Mouse (Mus musculus) erythroblast, embryonic 14.5 days (primary cell): Measurements from ENCODE around the gene Tceal7. TPM values are rescaled to one million over a fixed set of nuclear protein-coding genes. Genes with fewer than 3 reads are reported as not detected.

Experiments
- H3K27me3 ChIP-seq: 2 replicates; pipeline ENCODE4 v1.6.1; 2012; ENCODE audit warnings: inconsistent platforms; ENCODE audit not compliant: control insufficient read depth
- H3K36me3 ChIP-seq: 2 replicates; pipeline ENCODE4 v1.6.1; 2012; ENCODE audit warnings: mild to moderate bottlenecking, inconsistent platforms; ENCODE audit not compliant: control insufficient read depth
- H3K4me1 ChIP-seq: 2 replicates; pipeline ENCODE4 v1.6.1; 2012; ENCODE audit warnings: inconsistent platforms; ENCODE audit not compliant: control insufficient read depth
- H3K4me3 ChIP-seq: replicated peaks from 2 replicates; pipeline ENCODE3; 2012; ENCODE audit warnings: moderate library complexity, mild to moderate bottlenecking, inconsistent platforms
- H3K9me3 ChIP-seq: 2 replicates; pipeline ENCODE4 v1.6.1; 2012; ENCODE audit warnings: low read length, inconsistent platforms, mixed read lengths; ENCODE audit not compliant: control insufficient read depth
- GATA1 ChIP-seq: IDR thresholded peaks from 2 replicates; pipeline ENCODE4 v1.6.1; 2012; ENCODE audit warnings: low read length, inconsistent platforms, mixed read lengths
- TAL1 ChIP-seq: IDR thresholded peaks from 3 replicates; pipeline ENCODE4 v1.6.1; 2012; ENCODE audit warnings: low read length, inconsistent platforms, mixed read lengths
- polyA plus RNA-seq: library from polyadenylated mRNA; stranded (reverse); fragments of >175 nt; gene quantifications from 2 replicates; pipeline ENCODE4 v1.2.3, GENCODE M21; 2012

The Tceal7 gene
- polyA plus RNA-seq, 1 experiment, result not detected

DNA sequence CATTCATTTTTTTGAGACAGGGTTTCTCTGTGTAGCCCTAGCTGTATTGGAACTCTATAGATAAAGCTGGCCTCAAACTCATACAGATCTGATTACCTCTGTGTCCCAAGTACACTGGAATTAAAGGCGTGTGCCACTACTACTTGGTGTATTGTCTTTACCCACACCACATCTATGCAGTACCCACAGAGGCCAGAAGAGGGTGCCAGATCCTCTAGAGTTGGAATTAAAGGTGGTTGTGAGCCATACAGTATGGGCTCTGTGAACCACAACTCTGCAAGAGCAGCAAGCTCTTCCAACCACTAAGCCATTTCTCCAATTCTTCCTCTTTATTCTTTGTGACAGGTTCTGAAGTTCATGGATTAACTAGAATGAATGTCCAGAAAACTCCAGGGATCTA, 17.7 kb upstream of the Tceal7 start:
- H3K9me3 ChIP-seq, result no peaks in the 10 kb centered on the region
- H3K4me3 ChIP-seq, result no peak overlapping the region
- H3K4me1 ChIP-seq, result no peaks in the 10 kb centered on the region
- H3K36me3 ChIP-seq, result no peaks in the 10 kb centered on the region
- TF ChIP-seq TAL1 (no peak), GATA1 (no peak)
- peaks cover 7% of the 10 kb centered on the region; the same call in 1 of the 2 replicates for H3K27me3 ChIP-seq

DNA sequence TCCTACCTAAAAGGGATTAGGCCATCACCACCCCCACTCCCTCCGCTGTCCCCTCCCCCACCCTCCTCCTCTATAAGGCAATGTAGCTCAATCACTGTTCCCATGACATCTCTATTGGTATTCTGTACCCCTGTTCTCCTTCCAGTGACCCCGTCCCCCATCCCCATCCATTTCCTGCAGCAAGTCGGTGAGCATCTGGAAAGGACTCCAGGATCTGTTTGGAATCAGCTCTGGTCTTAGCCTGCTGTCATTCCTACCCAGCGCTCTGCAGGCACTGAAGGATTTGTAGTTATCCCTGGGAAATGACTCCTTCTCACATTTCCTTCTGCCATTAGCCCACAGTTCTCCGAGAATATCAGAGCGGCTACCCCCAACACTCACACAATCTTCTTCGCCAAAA, 11.3 kb upstream of the Tceal7 start:
- no peaks in the 10 kb centered on the region for H3K9me3 ChIP-seq
- no peaks in the 10 kb centered on the region for H3K4me1 ChIP-seq
- H3K27me3 ChIP-seq, result peaks cover 18% of the 10 kb centered on the region
- TF ChIP-seq TAL1 (no peak), GATA1 (no peak)
- H3K4me3 ChIP-seq, result peak overlapping the region; percentile 36
- no peaks in the 10 kb centered on the region for H3K36me3 ChIP-seq

DNA sequence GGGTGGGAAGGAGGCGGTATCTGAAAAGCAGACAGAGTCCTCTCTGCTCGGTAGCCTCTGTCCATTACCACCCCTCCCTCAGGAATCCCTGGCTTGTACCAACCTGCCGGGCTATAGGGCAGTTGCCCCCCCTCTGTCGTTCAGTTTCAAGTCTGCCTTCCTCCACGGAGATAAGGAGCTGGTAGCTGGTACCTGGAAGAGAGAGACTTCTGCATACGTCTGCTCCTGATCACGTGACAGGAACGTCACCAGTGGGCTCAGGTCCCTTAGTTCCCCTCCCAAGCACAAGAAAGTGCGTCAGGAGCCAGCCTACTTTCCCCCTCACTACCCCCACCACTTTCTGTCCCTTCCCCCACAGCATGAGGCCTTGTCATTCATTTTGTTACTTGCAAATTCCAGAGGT, 10.9 kb upstream of the Tceal7 start, which contains the start of gene Tceal5:
Gene Tceal5, minus strand, starts transcription at position 213 of the 403 bp plus-strand sequence.
- TF ChIP-seq TAL1, result no peak
- no peak for TF ChIP-seq GATA1
- no peaks in the 10 kb centered on the region for H3K36me3 ChIP-seq
- no peaks in the 10 kb centered on the region for H3K9me3 ChIP-seq
- H3K27me3 ChIP-seq, result peaks cover 18% of the 10 kb centered on the region
- no peaks in the 10 kb centered on the region for H3K4me1 ChIP-seq
- peak within 1 kb of the TSS; percentile 36 for H3K4me3 ChIP-seq

DNA sequence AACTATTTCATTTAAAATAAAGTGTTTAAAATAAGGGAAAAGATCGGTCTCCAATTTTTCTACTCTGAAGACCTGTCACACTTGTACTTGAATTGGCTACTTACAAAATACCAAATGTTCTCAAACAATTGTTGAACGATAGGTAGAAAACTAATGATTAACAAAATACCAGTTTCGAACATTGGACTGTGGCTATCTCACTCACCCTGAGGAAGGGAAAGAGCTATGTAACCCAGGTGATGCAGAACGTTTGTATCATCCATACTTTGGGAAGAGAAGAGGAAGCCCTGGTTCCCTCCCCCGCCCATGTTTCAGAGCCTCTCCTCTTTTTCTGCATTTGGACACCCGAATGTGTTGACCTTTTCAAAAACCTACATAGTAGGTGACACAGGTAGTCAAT, 10.2 kb upstream of the Tceal7 start:
- H3K27me3 ChIP-seq, result peaks cover 18% of the 10 kb centered on the region
- H3K9me3 ChIP-seq, result no peaks in the 10 kb centered on the region
- H3K4me1 ChIP-seq, result no peaks in the 10 kb centered on the region
- no peak for TF ChIP-seq GATA1
- TF ChIP-seq TAL1, result no peak
- no peaks in the 10 kb centered on the region for H3K36me3 ChIP-seq
- H3K4me3 ChIP-seq, result no peak overlapping the region

DNA sequence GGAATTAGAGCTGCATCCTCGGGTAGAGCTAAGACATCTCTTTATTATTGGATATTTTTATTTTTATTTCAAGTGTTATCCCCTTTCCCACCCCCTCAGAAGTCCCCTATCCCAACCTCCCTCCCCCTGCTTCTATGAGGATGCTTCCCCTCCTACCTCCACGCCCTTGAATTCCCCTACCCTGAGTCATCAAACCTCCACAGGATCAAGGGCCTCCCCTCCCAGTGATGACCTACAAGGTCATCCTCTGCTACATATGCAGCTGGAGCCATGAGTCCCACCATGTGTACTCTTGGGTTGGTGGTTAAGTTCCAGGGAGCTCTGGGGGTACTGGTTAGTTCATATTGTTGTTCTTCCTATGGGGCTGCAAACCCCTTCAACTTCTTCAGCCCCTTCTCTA, 1.2 kb upstream of the Tceal7 start:
- Histone ChIP-seq H3K4me1 (no peaks in the 10 kb centered on the region), H3K9me3 (no peaks in the 10 kb centered on the region; the same call in 1 of the 2 replicates), H3K27me3 (peaks cover 8% of the 10 kb centered on the region), H3K36me3 (no peaks in the 10 kb centered on the region), H3K4me3 (no peak overlapping the region)
- no peak for TF ChIP-seq GATA1
- TF ChIP-seq TAL1, result no peak

DNA sequence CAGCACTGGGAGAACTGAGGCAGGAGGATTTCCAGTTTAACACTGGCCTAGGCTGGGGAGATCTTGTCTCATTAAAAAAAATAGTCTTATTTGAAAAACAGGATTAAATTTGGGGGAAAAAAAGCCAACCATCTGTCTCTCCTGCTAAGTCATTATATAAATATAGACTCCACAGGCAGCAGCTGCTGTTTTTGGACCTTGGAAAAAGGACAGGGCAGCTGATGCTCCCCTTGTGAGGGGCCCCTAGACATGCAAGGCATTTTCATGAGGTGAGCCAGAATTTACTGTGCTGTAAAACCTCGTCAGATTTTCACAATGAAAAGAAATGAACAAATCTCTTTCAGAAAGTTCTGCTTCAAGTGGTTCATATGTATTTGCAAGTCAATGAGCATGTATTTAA, 1.7 kb downstream of the Tceal7 start:
- Histone ChIP-seq H3K4me3 (no peak overlapping the region), H3K36me3 (no peaks in the 10 kb centered on the region), H3K9me3 (no peaks in the 10 kb centered on the region; the same call in 1 of the 2 replicates), H3K4me1 (no peaks in the 10 kb centered on the region), H3K27me3 (peaks cover 8% of the 10 kb centered on the region)
- TF ChIP-seq GATA1 (no peak), TAL1 (no peak)

DNA sequence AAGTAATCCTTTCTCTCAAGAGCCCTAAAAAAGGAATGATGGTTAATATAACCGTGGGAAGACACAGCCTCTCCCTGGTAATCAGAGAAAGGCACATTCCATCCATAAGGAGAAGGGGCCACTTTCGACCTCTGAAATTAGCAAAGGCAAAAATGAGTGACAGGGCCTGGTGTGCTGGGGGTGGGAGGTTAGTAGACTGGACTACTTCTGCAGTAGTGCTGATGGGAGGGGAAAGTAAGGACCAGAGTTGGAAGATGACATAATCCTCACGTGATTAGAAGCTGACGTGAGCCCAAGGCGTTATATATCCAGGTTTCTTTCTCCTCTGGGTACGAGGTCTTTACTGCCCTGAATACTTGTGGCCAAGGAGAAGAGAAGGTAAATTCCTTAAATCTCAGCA, 9.1 kb downstream of the Tceal7 start:
- H3K9me3 ChIP-seq, result no peaks in the 10 kb centered on the region
- TF ChIP-seq TAL1, result no peak
- TF ChIP-seq GATA1, result no peak
- no peak overlapping the region for H3K4me3 ChIP-seq
- H3K4me1 ChIP-seq, result no peaks in the 10 kb centered on the region
- peaks cover 3% of the 10 kb centered on the region; the same call in 1 of the 2 replicates for H3K27me3 ChIP-seq
- no peaks in the 10 kb centered on the region for H3K36me3 ChIP-seq

DNA sequence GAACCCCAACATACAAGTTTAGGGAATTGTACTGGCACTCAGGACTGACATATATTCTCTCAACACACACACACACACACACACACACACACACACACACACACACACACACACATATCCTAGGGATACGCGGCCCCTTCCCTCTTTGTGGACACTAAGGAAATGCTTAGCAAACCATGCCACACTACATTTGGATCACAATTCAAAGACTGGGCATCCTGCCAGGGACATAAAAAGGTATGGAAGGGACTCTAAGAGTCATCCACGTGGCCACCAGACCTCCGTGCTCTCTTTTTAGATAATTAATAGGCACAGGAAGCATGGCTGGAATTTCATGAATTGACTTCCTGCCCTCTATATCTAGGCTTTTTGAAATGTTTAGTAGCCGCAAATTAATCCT, 13.2 kb downstream of the Tceal7 start:
- H3K36me3 ChIP-seq, result no peaks in the 10 kb centered on the region
- peaks cover 3% of the 10 kb centered on the region; the same call in 1 of the 2 replicates for H3K27me3 ChIP-seq
- H3K4me3 ChIP-seq, result no peak overlapping the region
- no peak for TF ChIP-seq TAL1
- no peak for TF ChIP-seq GATA1
- no peaks in the 10 kb centered on the region for H3K4me1 ChIP-seq
- H3K9me3 ChIP-seq, result no peaks in the 10 kb centered on the region

DNA sequence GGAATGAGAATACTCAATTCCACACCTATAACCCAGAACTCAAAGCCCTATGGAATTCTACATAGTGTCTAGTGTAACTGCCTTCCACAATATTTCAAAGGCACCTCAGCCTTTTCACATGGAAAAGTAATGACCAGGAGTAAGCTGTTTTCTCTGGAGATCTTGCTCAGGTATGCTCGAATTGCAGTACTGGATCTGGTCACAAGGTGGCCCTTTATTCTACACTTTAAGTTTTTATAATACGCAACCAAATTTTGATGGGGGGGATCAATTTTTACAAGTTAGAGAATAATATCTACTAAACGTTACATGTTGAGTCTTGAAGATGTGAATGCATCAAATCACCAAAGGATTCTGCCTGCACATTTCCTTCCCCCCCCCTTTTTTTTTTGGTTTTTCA, 23.5 kb downstream of the Tceal7 start:
- H3K27me3 ChIP-seq, result no peaks in the 10 kb centered on the region
- H3K4me3 ChIP-seq, result no peak overlapping the region
- no peak for TF ChIP-seq GATA1
- no peak for TF ChIP-seq TAL1
- no peaks in the 10 kb centered on the region for H3K9me3 ChIP-seq
- H3K4me1 ChIP-seq, result peaks cover 3% of the 10 kb centered on the region
- no peaks in the 10 kb centered on the region for H3K36me3 ChIP-seq

DNA sequence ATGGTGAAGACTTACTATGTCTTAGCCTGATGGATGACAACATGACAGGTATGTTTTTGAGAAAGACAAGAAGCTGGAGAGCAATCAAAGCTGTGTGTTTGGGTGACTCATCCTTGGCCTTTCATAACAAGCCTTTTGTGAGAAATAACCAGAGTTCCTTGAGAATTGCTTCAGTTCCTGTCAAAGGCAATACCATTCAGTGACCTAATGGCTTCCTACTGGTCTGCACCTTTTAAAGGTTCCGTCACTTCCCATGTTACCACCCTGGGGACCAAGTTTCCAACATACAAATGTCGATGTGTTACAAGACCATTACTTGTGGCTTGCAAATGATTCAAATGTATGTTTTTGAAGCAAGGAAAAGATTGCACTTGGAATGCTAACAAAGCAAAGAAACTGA, 28.6 kb downstream of the Tceal7 start:
- no peaks in the 10 kb centered on the region for H3K27me3 ChIP-seq
- H3K9me3 ChIP-seq, result no peaks in the 10 kb centered on the region
- TF ChIP-seq TAL1 (no peak), GATA1 (no peak)
- peaks cover 15% of the 10 kb centered on the region for H3K36me3 ChIP-seq
- peaks cover 6% of the 10 kb centered on the region for H3K4me1 ChIP-seq
- H3K4me3 ChIP-seq, result no peak overlapping the region
